Mouse (Mus musculus) hindbrain, embryonic 11.5 days (tissue): ENCODE measurements around the gene Amz2. TPM values are rescaled to one million over a fixed set of nuclear protein-coding genes. Genes with fewer than 3 reads are reported as not detected.

Experiments used
- ATAC-seq: fragments of 200-750 bp; cut with Nextera tagmentation; 2 replicates; pipeline ENCODE4 v1.8.0; 2017; ENCODE audit warnings: mild to moderate bottlenecking, moderate TSS enrichment, moderate library complexity; ENCODE audit not compliant: low FRiP score
- DNase-seq: peaks from one replicate; pipeline ENCODE4 v3.0.0-alpha.2; 2015; ENCODE audit warnings: low spot score
- H3K27ac ChIP-seq: fragments of 300-500 bp; sonication (generic); 2 replicates; pipeline ENCODE4 v1.5.1; 2014; ENCODE audit warnings: mild to moderate bottlenecking, low read depth, low read length
- H3K27me3 ChIP-seq: fragments of 300-500 bp; sonication (generic); 2 replicates; pipeline ENCODE4 v1.6.1; 2014; ENCODE audit warnings: mild to moderate bottlenecking, low read length, moderate library complexity, mixed read lengths; ENCODE audit not compliant: control insufficient read depth, insufficient read depth
- H3K36me3 ChIP-seq: fragments of 300-500 bp; sonication (generic); 2 replicates; pipeline ENCODE4 v1.6.1; 2014; ENCODE audit warnings: mild to moderate bottlenecking, low read length, moderate library complexity, mixed read lengths; ENCODE audit not compliant: control insufficient read depth, insufficient read depth
- H3K4me1 ChIP-seq: fragments of 300-500 bp; sonication (generic); replicated peaks from 2 replicates; pipeline ENCODE4 v1.6.1; 2014; ENCODE audit warnings: low read length, mixed read lengths; ENCODE audit not compliant: control insufficient read depth, insufficient read depth
- H3K4me2 ChIP-seq: fragments of 300-500 bp; sonication (generic); replicated peaks from 2 replicates; pipeline ENCODE4 v1.6.1; 2014; ENCODE audit warnings: mild to moderate bottlenecking, low read depth, low read length
- H3K4me3 ChIP-seq: fragments of 300-500 bp; sonication (generic); 2 replicates; pipeline ENCODE4 v1.5.1; 2014; ENCODE audit warnings: low read depth, low read length
- H3K9ac ChIP-seq: fragments of 300-500 bp; sonication (generic); 2 replicates; pipeline ENCODE4 v1.6.1; 2014; ENCODE audit warnings: low read depth, low read length
- H3K9me3 ChIP-seq: fragments of 300-500 bp; sonication (generic); 2 replicates; pipeline ENCODE4 v1.6.1; 2016; ENCODE audit warnings: low read length; ENCODE audit not compliant: control insufficient read depth
- WGBS: fragments of 180-500 bp; shearing (Covaris S2); extraction: QIAGEN DNeasy Blood & Tissue Kit; methylation state at CpG from one replicate; pipeline ENCODE4 v1.1.7; 2014; 5-methylcytosine and 5-hydroxymethylcytosine counted together
- polyA plus RNA-seq: library from polyadenylated mRNA; unstranded; fragments of >200 nt; fragmentation: Nextera tagmentation; extraction: Ambion mirVana; gene quantifications from 2 replicates; pipeline ENCODE4 v1.2.1, GENCODE M21; 2014

Gene Amz2
- polyA plus RNA-seq, 1 experiment from 2014 or later: 50.4 TPM

GRCm38 (mm10) chr11:109417472-109418040, 8.2 kb upstream of the Amz2 start:
- H3K36me3 ChIP-seq: no peaks in the 10 kb centered on the region
- H3K9ac ChIP-seq: no peak overlapping the region
- ATAC-seq: no peak
- H3K27ac ChIP-seq: no peak overlapping the region
- H3K4me3 ChIP-seq: no peak overlapping the region
- H3K9me3 ChIP-seq: no peaks in the 10 kb centered on the region
- H3K27me3 ChIP-seq: no peaks in the 10 kb centered on the region
- no peak for DNase-seq
- WGBS: 94% methylated on average over 9 of the region's 9 CpGs
- H3K4me2 ChIP-seq: no peak overlapping the region
- no peaks in the 10 kb centered on the region for H3K4me1 ChIP-seq

- no peak overlapping the region for H3K9ac ChIP-seq
- no peak overlapping the region for H3K27ac ChIP-seq
- WGBS: 55% methylated on average over 4 of the region's 4 CpGs
- no peak for ATAC-seq
- no peaks in the 10 kb centered on the region for H3K9me3 ChIP-seq
- H3K4me2 ChIP-seq: no peak overlapping the region
- no peak for DNase-seq
- H3K27me3 ChIP-seq: no peaks in the 10 kb centered on the region
- no peaks in the 10 kb centered on the region for H3K36me3 ChIP-seq
- H3K4me1 ChIP-seq: no peaks in the 10 kb centered on the region
- no peak overlapping the region for H3K4me3 ChIP-seq
Observed at GRCm38 (mm10) chr11:109419461-109419860, 6.3 kb upstream of the Amz2 start.

GRCm38 (mm10) chr11:109419961-109420566, 5.7 kb upstream of the Amz2 start:
- H3K27ac ChIP-seq: no peak overlapping the region
- no peaks in the 10 kb centered on the region; the same call in 1 of the 2 replicates for H3K4me1 ChIP-seq
- no peak overlapping the region for H3K4me2 ChIP-seq
- H3K9ac ChIP-seq: no peak overlapping the region
- no peak for DNase-seq
- WGBS: 45% methylated on average over 16 of the region's 16 CpGs
- H3K36me3 ChIP-seq: no peaks in the 10 kb centered on the region
- ATAC-seq: no peak
- H3K4me3 ChIP-seq: no peak overlapping the region
- no peaks in the 10 kb centered on the region for H3K27me3 ChIP-seq
- no peaks in the 10 kb centered on the region for H3K9me3 ChIP-seq

- H3K4me3 ChIP-seq: no peak overlapping the region
- no peaks in the 10 kb centered on the region for H3K9me3 ChIP-seq
- no peak for ATAC-seq
- 90% methylated on average over 14 of the region's 14 CpGs for WGBS
- H3K27ac ChIP-seq: no peak overlapping the region
- no peaks in the 10 kb centered on the region for H3K27me3 ChIP-seq
- H3K9ac ChIP-seq: no peak overlapping the region
- no peaks in the 10 kb centered on the region; the same call in 1 of the 2 replicates for H3K4me1 ChIP-seq
- no peaks in the 10 kb centered on the region for H3K36me3 ChIP-seq
- no peak for DNase-seq
- H3K4me2 ChIP-seq: no peak overlapping the region
Observed at GRCm38 (mm10) chr11:109420567-109420962, 5.2 kb upstream of the Amz2 start.

- Histone ChIP-seq H3K4me1 (no peaks in the 10 kb centered on the region; the same call in 1 of the 2 replicates), H3K9me3 (no peaks in the 10 kb centered on the region), H3K4me2 (no peak overlapping the region), H3K9ac (no peak overlapping the region), H3K4me3 (no peak overlapping the region), H3K27me3 (no peaks in the 10 kb centered on the region), H3K27ac (no peak overlapping the region), H3K36me3 (no peaks in the 10 kb centered on the region)
- no peak for ATAC-seq
- no peak for DNase-seq
- WGBS: 79% methylated on average over 5 of the region's 5 CpGs
Observed at GRCm38 (mm10) chr11:109421205-109421604, 4.5 kb upstream of the Amz2 start.

GRCm38 (mm10) chr11:109422263-109422662, 3.5 kb upstream of the Amz2 start:
- no peak overlapping the region for H3K27ac ChIP-seq
- no peaks in the 10 kb centered on the region for H3K36me3 ChIP-seq
- ATAC-seq (no peak), DNase-seq (no peak)
- H3K27me3 ChIP-seq: no peaks in the 10 kb centered on the region
- H3K4me3 ChIP-seq: no peak overlapping the region
- H3K9ac ChIP-seq: no peak overlapping the region
- H3K9me3 ChIP-seq: no peaks in the 10 kb centered on the region
- WGBS: 96% methylated on average over 4 of the region's 4 CpGs
- H3K4me1 ChIP-seq: peaks cover 2% of the 10 kb centered on the region; the same call in 1 of the 2 replicates
- no peak overlapping the region for H3K4me2 ChIP-seq

- H3K4me3 ChIP-seq: no peak overlapping the region
- H3K27me3 ChIP-seq: no peaks in the 10 kb centered on the region
- no peak overlapping the region for H3K9ac ChIP-seq
- no peaks in the 10 kb centered on the region for H3K9me3 ChIP-seq
- no peak overlapping the region for H3K27ac ChIP-seq
- peaks cover 2% of the 10 kb centered on the region; the same call in 1 of the 2 replicates for H3K4me1 ChIP-seq
- WGBS: 59% methylated on average over 1 of the region's 1 CpGs
- no peaks in the 10 kb centered on the region for H3K36me3 ChIP-seq
- no peak overlapping the region for H3K4me2 ChIP-seq
- no peak for ATAC-seq
- DNase-seq: no peak
Observed at GRCm38 (mm10) chr11:109423294-109423693, 2.5 kb upstream of the Amz2 start.

GRCm38 (mm10) chr11:109426272-109426586, 483 bp downstream of the Amz2 start:
- under 1% methylated on average over 11 of the region's 11 CpGs for WGBS
- H3K27me3 ChIP-seq: no peaks in the 10 kb centered on the region
- no peak for ATAC-seq

GRCm38 (mm10) chr11:109427353-109427752, 1.6 kb downstream of the Amz2 start:
- H3K36me3 ChIP-seq: no peaks in the 10 kb centered on the region
- no peak overlapping the region for H3K9ac ChIP-seq
- no peak overlapping the region for H3K27ac ChIP-seq
- DNase-seq: no peak
- WGBS: 99% methylated on average over 5 of the region's 5 CpGs
- H3K9me3 ChIP-seq: no peaks in the 10 kb centered on the region
- no peak overlapping the region for H3K4me2 ChIP-seq
- H3K27me3 ChIP-seq: no peaks in the 10 kb centered on the region
- peaks cover 2% of the 10 kb centered on the region; the same call in 1 of the 2 replicates for H3K4me1 ChIP-seq
- no peak overlapping the region for H3K4me3 ChIP-seq
- ATAC-seq: no peak

More at GRCm38 (mm10) chr11:109426272-109426586, 483 bp downstream of the Amz2 start:
- H3K36me3 ChIP-seq: no peaks in the 10 kb centered on the region
- no peak for DNase-seq
- peak overlapping the region; percentile 82 for H3K27ac ChIP-seq
- peaks cover 2% of the 10 kb centered on the region; the same call in 1 of the 2 replicates for H3K4me1 ChIP-seq
- peak overlapping the region; percentile 56 for H3K4me3 ChIP-seq
- peak overlapping the region; percentile 52 for H3K4me2 ChIP-seq
- H3K9me3 ChIP-seq: no peaks in the 10 kb centered on the region
- peak overlapping the region; percentile 74 for H3K9ac ChIP-seq
